Mouse (Mus musculus) natural killer cell, adult 2 months (primary cell): Measurements from ENCODE around the gene Chrng.
A peak's percentile ranks its signal among the peaks of the same experiment; 100 is the strongest.

Experiments used
- DNase-seq, 2 experiments: peaks; one replicate each; pipeline ENCODE4 v3.0.0; 2022; ENCODE audit warnings: low spot score in 2 of 2

Gene Chrng

GRCm38 (mm10) chr1:87204465-87204864, at the start of gene Chrng:
Gene Chrng (plus strand): TSS chr1:87204657.
- no peak for DNase-seq

DNA sequence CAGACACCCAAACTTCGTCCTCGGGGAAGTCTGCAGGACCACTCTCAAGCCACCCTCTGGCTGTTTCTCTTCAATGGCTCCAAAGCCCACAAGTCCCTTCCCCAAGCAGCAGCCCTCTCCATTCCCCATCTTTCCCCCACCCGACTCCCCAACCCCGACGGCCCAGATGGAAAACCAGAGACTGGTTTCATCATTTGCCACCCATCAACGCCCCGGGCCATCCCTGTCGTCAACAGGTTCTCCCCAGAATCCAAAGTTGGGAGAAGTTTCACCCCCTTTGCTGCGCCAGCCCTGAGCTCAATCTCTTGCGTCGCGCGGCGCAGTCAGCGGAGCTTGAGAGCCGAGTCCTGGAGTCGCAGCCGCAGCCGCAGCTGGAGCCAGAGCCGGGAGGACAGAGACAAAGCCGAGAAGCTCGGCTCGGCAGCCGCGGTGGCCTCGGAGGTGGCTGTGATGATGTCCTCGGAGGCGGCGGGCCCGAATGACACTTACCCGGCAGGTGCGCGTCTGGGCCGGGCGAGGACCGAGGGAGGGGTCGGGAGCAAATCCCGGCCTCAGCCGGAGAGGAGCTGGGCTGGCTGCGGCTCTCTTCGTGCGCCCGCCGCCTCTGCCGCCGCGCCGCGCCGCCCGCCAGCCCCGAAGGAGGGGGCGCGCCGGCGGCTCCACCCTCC, 48.8 kb upstream of the Chrng start:
- DNase-seq, result no peak

DNA sequence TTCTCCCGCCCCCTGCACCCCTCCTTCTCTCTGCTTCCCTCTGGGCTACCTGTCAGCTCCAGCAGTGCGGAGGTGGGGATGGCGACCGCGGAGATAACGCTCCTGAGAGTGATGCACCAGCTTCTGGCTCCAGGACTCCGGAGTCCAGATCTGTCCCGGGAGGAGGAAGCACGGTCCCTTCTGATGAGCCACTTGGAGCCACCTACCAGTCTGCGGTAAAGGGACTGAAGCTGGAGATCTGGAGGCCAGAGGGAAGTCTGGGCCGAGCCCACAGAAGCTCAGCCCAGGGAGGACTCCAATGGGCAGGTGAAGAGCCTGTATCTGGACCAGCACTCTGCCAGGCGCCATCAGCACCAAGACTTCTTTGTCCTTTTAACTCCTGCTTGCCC, 48.3 kb upstream of the Chrng start, which contains the start of gene Ecel1:
Gene Ecel1 (minus strand): TSS at position 323 of the 389 bp plus-strand sequence.
- DNase-seq, result no peak

DNA sequence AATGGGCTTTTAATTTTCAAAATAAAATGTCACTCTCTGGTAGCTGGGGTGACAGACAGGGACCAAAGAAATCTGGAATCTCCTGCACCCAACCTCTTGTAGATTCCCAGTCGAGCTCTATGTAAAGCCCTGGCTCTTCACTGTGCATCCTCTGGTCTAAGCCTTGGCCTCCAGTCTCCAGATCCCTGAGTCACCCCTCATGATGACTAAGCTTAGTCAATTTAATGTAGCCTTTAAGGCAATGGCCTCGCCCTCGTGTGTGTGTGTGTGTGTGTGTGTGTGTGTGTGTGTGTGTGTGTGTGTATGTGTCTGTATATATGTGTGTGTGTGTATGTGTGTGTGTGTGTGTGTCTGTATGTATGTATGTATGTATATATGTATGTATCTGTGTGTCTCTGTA, 45.1 kb upstream of the Chrng start:
- no peak for DNase-seq

GRCm38 (mm10) chr1:87164164-87164795, 40.2 kb upstream of the Chrng start:
- DNase-seq, result no peak

- no peak for DNase-seq
These were observed 39.7 kb upstream of the Chrng start for GRCm38 (mm10) chr1:87164796-87165184.

DNA sequence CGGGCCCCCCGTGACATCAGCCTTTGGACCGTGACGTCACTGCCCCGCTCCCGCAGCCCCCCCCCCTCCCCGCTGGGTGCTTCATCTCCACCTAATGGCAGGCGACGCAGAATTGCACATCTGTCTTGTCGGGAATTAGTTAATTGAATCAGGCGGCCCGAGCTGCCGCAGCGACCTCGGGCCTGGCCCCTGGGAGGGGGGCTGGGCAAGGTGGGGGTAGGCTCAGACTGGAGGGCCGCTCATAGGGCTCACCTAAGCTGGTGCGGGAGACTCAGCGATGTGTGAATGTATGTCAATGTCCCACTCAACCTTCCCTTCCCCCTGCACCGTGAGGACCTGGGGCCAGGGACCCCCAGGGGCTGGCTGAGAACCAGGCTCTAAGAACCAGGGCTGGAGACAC, 34.0 kb upstream of the Chrng start:
- no peak for DNase-seq

GRCm38 (mm10) chr1:87171312-87171711, 33.1 kb upstream of the Chrng start:
- DNase-seq, result no peak

DNA sequence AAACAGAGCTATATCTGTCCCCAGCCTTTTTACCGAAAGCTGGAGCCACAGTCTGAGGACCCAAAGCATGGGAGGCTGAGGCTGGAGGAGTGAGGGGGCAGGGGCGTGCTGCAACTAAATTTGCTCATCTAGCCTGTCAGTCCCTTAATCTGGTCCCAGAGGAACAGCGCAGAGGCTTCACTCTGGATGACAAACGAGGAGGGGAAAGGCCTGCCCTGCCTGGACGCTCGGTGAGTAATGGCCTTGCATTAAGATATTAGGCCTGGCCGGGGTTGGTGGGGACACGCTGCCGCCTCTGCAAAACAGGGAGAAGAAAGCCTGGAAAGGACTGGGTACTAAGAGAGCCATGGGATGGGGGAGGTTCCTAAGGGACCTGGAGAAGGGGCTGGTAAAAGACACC, 32.1 kb upstream of the Chrng start:
- DNase-seq, result no peak

DNA sequence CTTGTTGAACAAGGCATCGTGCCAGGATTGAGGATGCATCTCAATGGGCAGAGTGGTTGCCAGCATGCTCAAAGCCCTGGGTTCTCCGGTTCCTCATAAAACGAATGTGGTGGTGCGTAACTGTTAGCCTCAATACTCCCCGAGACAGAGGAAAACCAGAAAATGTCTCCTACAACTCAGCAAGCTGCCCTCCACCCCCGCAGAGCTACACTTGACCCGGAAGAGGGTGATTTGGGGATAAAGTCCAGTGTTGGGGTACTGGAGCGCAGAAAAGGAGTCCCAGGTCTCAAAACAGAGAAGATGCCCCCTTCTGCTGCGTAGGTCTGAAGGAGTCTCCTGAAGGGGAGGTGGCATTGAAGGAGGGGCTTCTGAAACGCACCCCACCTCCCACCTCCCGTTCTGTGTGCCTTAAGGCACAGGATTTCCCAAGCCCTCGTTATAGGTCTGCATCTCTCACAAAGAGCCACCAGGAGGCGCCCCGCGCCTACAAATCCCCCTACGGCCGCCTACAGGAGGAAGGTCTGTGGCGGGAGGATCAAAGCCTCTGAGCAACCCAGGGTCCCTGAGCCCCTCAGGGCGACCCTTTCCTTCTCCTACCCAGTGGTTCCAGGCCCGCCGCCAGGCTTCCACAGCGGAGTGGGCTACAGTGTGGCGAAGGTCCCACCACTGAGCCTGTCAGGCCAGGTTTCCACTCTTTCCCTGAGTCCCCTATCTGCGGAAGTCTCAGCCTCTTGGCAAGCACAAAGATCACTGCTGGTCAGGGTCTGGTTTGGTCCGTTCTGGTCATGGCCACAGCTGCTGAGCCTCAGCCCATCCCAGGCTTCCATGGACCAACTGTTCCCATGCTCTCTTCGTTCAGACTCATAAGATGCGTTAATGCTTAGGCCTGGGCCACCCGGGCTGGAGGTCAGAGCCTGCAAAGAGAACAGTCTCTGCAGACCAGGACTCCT, 30.2 kb upstream of the Chrng start:
- peak; percentile 21 to 49 for DNase-seq

DNA sequence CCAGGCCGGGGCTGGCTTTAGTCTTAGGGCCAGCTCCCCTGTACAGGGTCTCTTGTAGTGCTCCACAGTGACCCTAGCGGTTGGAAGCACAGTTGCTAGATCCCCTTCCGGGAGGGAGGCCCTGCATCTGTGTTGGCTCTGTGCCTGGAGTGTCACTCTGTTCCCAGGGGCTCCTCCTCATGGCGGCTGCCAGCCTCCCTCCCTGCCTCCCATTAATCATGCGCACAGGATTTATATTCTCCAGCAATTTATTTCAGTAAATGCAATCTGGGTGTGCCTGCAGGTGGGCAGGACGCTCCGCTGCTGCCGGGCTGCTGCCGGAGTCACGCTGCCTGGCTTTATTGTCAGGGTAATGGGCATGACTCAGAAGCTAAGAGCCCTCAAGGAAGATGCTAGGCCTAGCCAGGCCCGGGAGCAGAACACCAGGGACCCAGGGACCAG, 28.6 kb upstream of the Chrng start:
- no peak for DNase-seq

GRCm38 (mm10) chr1:87180896-87181295, 23.6 kb upstream of the Chrng start:
- DNase-seq, result peak in 1 of 2 experiments; percentile 31

- no peak for DNase-seq
These were observed 21.4 kb upstream of the Chrng start, which contains the start of gene Prss56 for GRCm38 (mm10) chr1:87183013-87183412. Gene Prss56 (plus strand): TSS chr1:87183313.

DNA sequence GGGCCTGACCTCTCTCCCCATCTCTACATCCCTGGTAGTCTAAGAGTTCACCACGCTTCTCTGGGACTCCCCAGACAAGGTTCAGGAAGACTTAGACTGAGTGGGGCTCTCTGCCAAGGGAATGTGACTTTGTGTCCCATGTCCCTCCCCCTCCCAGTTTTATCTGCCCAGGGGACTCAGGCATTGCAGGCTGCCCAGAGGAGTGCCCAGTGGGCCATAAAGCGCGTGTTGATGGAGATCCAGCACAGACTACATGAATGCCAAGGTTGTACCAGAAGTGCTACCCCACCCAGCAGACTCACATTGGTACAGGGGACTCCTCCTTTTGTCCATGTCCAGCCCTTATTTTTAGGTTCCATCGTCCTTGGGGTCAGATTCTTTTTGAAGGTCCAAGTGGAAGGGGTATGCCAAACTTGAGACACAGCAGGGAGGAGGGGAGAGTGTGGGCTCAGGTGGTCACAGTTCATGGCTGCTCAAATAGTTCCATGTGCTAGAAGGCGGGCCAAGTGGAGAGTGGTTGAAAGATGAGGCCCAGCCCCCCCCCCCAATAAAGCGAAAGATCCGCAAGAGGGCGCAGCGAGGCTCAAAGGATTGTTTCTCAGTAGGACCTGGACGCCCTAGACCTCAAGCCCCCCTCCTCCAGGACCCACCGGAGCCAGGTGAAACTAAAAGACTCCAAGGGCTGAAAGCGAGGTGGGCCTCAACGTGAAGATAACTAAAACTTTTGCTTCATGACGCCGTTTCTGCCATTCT, 20.3 kb upstream of the Chrng start:
- DNase-seq, result no peak

DNA sequence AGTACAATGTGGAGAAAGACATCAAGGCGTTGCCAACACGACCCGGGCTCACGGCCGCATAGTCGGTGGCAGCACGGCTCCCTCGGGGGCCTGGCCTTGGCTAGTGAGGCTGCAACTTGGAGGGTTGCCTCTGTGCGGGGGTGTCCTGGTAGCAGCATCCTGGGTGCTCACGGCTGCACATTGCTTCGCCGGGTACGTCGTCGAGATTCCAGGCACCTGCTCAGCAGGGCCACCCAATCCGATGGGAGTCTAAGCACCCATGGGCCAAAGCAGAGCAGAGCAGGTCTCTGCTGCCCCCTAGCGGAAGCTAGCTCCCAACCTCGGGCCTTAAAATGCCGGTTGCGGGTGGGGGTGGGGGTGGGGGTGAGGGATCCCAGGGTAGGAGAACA, 19.7 kb upstream of the Chrng start:
- DNase-seq, result peak; percentile 38 to 70

DNA sequence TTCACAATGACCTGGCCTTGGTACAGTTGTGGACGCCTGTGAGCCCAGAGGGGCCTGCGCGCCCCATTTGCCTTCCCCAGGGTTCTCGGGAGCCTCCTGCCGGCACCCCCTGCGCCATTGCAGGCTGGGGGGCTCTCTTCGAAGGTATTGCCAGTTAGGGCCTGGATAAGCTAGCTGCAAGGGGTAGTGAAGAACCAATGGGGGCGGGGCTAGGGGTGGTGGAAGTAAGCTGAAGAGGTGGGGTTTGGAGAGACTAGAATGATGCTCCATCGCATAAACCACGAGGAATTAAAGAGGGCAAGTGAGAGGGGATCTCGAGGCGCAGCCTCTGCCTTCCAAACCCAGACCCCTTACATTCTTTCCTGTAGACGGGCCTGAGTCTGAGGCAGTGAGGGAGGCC, 18.9 kb upstream of the Chrng start:
- DNase-seq, result no peak

GRCm38 (mm10) chr1:87186261-87187036, 18.0 kb upstream of the Chrng start:
- DNase-seq, result no peak

GRCm38 (mm10) chr1:87187037-87187355, 17.5 kb upstream of the Chrng start:
- peak in 1 of 2 experiments; percentile 43 for DNase-seq

DNA sequence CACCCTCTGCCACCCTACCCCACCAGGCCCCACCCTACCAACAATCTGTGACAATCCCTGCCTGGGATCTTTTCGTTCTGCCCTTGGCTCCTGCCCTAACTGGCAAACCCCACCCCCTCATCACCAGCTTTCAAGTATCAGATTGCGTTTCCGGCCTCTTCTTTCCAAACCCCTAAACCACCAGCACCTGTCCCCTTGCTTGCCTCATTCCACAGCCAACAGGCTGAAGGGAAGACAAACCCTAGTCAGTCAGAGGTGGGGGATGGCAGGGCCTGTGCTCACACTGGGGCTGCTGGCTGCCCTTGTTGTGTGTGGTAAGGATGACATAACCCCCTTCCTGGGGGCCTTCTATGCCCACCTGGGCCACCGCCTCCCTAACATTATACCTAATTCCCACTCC, 14.0 kb upstream of the Chrng start, which contains the start of gene Chrnd:
Gene Chrnd (plus strand): TSS at position 179 of the 400 bp plus-strand sequence.
- no peak for DNase-seq

DNA sequence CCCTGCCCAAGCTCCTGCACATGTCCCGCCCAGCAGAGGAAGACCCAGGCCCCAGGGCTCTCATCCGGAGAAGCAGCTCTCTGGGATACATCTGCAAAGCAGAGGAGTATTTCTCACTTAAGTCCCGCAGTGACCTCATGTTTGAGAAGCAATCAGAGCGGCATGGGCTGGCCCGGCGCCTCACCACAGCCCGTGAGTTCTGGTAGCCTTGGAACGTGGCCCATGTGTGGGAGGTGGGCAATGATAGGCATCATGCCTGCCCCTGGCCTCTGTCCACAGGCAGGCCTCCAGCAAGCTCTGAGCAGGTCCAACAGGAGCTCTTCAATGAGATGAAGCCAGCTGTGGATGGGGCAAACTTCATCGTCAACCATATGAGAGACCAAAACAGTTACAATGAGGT, 7.2 kb upstream of the Chrng start:
- DNase-seq, result no peak
